Mouse (Mus musculus): ENCODE data around the gene Mcoln1.
A peak's percentile ranks its signal among the peaks of the same experiment; 100 is the strongest.

DNA sequence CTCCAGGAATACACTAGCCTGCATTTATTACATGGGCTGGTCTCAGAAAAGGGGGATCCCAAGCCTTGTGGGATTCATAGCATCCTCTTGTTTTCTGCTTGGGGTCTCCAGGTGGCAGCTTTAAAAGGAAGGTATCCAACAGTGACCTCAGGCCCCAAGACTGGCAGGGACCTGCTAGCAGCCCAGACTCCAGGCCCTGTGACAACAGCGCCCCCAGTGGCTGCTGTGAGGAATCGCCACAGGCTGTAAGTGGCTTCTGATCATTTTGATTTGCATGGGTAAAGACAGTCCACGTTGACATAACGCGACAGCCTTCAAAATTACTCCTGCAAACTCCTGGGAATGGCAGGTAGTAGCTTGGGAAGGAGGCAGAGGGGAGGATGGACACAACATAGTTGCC is 49.6 kb upstream of the Mcoln1 start:
- TF ChIP-seq CTCF (IDR thresholded peaks at IDR 0.05; ENCODE audit: control insufficient read depth, insufficient read depth, low read length) (peak; percentile 82), POLR2A (IDR thresholded peaks at IDR 0.05; ENCODE audit: borderline replicate concordance, control insufficient read depth, low read depth, low read length) (no peak)
